Mouse (Mus musculus): ENCODE results near the gene Cfd.

GRCm38 (mm10) chr10:79933861-79934260 lies 43.2 kb downstream of the Cfd start:
- no peak for TF ChIP-seq CTCF (IDR thresholded peaks at IDR 0.05; ENCODE audit: control insufficient read depth, insufficient read depth, insufficient read length)
- TF ChIP-seq MAX (IDR thresholded peaks at IDR 0.05) = no peak
- no peak for TF ChIP-seq MYOG (IDR thresholded peaks at IDR 0.05; ENCODE audit: control insufficient read depth, extremely low read depth, insufficient read length)
- TF ChIP-seq CEBPB (IDR thresholded peaks at IDR 0.05; ENCODE audit: low read depth) = no peak
- no peak for TF ChIP-seq MYOD1 (IDR thresholded peaks at IDR 0.05; ENCODE audit: control insufficient read depth, insufficient read length, low read depth)
- no peak for TF ChIP-seq USF1 (IDR thresholded peaks at IDR 0.05; ENCODE audit: low read depth)
- TF ChIP-seq FOSL1 (IDR thresholded peaks at IDR 0.05; ENCODE audit: insufficient read depth, low read length, poor library complexity, severe bottlenecking) = no peak
